Mouse (Mus musculus) stomach, embryonic 16.5 days (tissue): Measurements from ENCODE around the gene Ptprn. TPM values are rescaled to one million over a fixed set of nuclear protein-coding genes. Genes with fewer than 3 reads are reported as not detected.
A peak's percentile ranks its signal among the peaks of the same experiment; 100 is the strongest.

Experiments
- ATAC-seq: fragments of 200-750 bp; cut with Nextera tagmentation; 2 replicates; pipeline ENCODE4 v1.8.0; 2017; ENCODE audit warnings: moderate number of reproducible peaks, moderate TSS enrichment; ENCODE audit not compliant: insufficient read depth, low FRiP score
- H3K27ac ChIP-seq: fragments of 300-500 bp; sonication (generic); 2 replicates; pipeline ENCODE4 v1.5.1; 2014; ENCODE audit warnings: low read length
- H3K27me3 ChIP-seq: fragments of 300-500 bp; sonication (generic); 2 replicates; pipeline ENCODE4 v1.6.1; 2014; ENCODE audit warnings: low read length, control low read depth, mixed read lengths; ENCODE audit not compliant: control insufficient read depth, insufficient read depth
- H3K36me3 ChIP-seq: fragments of 300-500 bp; sonication (generic); 2 replicates; pipeline ENCODE4 v1.6.1; 2014; ENCODE audit warnings: low read length; ENCODE audit not compliant: control insufficient read depth, insufficient read depth
- H3K4me1 ChIP-seq: fragments of 300-500 bp; sonication (generic); 2 replicates; pipeline ENCODE4 v1.6.1; 2014; ENCODE audit warnings: low read length, control low read depth, mixed read lengths; ENCODE audit not compliant: control insufficient read depth, insufficient read depth
- H3K4me2 ChIP-seq: fragments of 300-500 bp; sonication (generic); 2 replicates; pipeline ENCODE4 v1.6.1; 2014; ENCODE audit warnings: low read depth, low read length, mixed read lengths
- H3K4me3 ChIP-seq: fragments of 300-500 bp; sonication (generic); replicated peaks from 2 replicates; pipeline ENCODE4 v1.5.1; 2014; ENCODE audit warnings: mild to moderate bottlenecking, low read length
- H3K9ac ChIP-seq: fragments of 300-500 bp; sonication (generic); 2 replicates; pipeline ENCODE4 v1.6.1; 2014; ENCODE audit warnings: low read length
- H3K9me3 ChIP-seq: fragments of 300-500 bp; sonication (generic); replicated peaks from 2 replicates; pipeline ENCODE4 v1.6.1; 2016; ENCODE audit warnings: low read length, control low read depth; ENCODE audit not compliant: control insufficient read depth
- WGBS: fragments of 180-500 bp; shearing (Covaris S2); extraction: QIAGEN DNeasy Blood & Tissue Kit; methylation state at CpG from one replicate; pipeline ENCODE4 v1.1.7; 2014; 5-methylcytosine and 5-hydroxymethylcytosine counted together
- polyA plus RNA-seq: library from polyadenylated mRNA; unstranded; fragments of >200 nt; fragmentation: Nextera tagmentation; extraction: Ambion mirVana; gene quantifications from 2 replicates; pipeline ENCODE4 v1.2.1, GENCODE M21; 2015

Ptprn gene
- polyA plus RNA-seq, 1 experiment from 2014 or later, result 2.0 TPM

DNA sequence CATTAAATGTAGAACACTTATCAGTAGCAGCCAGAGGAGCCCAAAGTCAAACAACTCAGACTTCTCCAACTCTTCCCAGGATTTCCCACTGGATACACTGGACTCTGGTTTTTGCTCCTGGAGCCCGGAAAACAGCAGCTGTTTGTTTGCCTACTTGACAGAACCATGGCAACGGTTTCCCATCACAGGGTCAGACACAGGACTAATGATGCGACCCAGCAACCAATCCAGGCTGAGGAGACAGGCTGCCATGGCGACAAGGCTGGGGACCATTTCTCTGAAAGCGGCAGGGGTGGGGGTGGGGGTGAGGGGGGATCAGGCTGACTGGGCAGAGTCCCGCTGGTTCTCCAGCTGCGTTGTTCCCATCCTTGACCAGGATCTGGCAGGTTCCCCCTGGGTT lies 25.1 kb upstream of the Ptprn start:
- Histone ChIP-seq H3K9me3 (no peaks in the 10 kb centered on the region), H3K4me3 (no peak overlapping the region), H3K9ac (no peak overlapping the region), H3K27me3 (no peaks in the 10 kb centered on the region), H3K4me1 (peaks cover 7% of the 10 kb centered on the region), H3K27ac (no peak overlapping the region), H3K4me2 (no peak overlapping the region), H3K36me3 (no peaks in the 10 kb centered on the region)
- no peak for ATAC-seq
- 11% methylated on average over 7 of the region's 7 CpGs for WGBS

DNA sequence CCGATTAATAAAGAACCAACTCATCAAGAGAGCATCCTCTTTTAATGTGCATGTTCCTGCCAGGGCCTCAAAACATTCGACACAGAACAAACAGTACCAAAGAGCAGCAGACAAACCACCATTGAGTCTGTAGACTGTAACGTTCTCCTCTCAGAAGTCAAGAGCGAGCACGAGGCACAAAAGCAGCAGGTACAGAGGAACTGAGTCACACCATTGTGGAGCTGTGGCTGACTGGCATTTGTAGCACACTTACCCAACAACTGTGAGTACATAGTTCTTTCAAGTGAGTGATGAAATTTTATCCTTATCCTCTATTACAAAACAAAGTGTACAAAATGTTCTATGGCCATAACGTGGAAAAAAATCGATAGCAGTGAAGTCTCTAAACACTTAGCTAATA lies 20.6 kb upstream of the Ptprn start:
- no peak overlapping the region for H3K27ac ChIP-seq
- H3K4me2 ChIP-seq, result no peak overlapping the region
- WGBS, result 83% methylated on average over 7 of the region's 7 CpGs
- no peaks in the 10 kb centered on the region for H3K9me3 ChIP-seq
- H3K36me3 ChIP-seq, result no peaks in the 10 kb centered on the region
- no peak overlapping the region for H3K9ac ChIP-seq
- ATAC-seq, result no peak
- H3K27me3 ChIP-seq, result no peaks in the 10 kb centered on the region
- no peak overlapping the region for H3K4me3 ChIP-seq
- H3K4me1 ChIP-seq, result no peaks in the 10 kb centered on the region

DNA sequence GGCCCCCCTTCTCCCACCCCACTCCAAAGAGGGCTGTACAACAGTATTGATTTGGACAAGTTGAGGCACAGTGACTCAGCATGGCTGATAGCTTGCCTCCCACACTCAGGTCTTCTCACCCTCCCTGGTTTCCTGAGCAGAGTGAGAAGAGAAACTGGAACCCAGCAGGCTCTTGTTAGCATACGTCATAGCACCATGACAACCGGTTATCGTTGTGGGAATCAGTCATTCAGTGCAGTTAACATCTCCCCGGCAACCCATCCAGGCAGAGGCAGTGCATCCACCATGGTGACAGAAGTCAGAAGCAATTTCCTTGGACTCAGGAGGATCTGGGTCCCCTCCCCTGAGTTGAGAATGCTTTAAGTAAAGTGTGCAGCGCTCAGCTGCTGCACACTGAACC lies 18.7 kb upstream of the Ptprn start:
- Histone ChIP-seq H3K9me3 (no peaks in the 10 kb centered on the region), H3K36me3 (no peaks in the 10 kb centered on the region), H3K27me3 (peaks cover 5% of the 10 kb centered on the region; the same call in 1 of the 2 replicates), H3K4me2 (no peak overlapping the region), H3K4me3 (no peak overlapping the region), H3K4me1 (no peaks in the 10 kb centered on the region), H3K9ac (no peak overlapping the region), H3K27ac (no peak overlapping the region)
- no peak for ATAC-seq
- WGBS, result 72% methylated on average over 5 of the region's 5 CpGs

DNA sequence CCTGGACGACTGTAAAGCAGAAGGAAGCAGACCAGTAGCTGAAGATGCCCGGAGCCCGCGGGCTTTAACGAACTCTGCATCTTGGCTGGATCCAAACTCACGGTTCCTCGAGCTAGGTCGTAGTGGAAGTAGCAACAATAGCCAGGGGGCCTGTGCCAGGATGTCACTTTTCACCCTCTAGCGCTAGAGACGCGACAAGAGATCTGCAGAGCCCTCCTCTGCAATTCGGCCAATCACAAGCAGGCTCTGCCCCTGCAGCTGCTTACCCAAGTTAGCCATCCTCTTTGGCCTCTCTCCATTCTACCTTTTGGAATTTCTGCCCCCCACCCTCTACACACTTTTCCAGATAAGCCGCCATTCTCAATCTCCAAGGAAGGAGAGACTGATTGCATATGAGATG lies 13.9 kb upstream of the Ptprn start, which contains the start of gene Resp18:
Resp18 (minus strand) TSS at position 188 of the 400 bp plus-strand sequence.
- no peak within 1 kb of the TSS for H3K4me3 ChIP-seq
- H3K9me3 ChIP-seq, result no peaks in the 10 kb centered on the region
- H3K4me2 ChIP-seq, result no peak within 1 kb of the TSS
- 5% methylated on average over 13 of the region's 13 CpGs for WGBS
- ATAC-seq, result no peak
- peaks cover 5% of the 10 kb centered on the region; the same call in 1 of the 2 replicates for H3K27me3 ChIP-seq
- no peaks in the 10 kb centered on the region for H3K4me1 ChIP-seq
- no peak within 1 kb of the TSS for H3K27ac ChIP-seq
- H3K9ac ChIP-seq, result no peak within 1 kb of the TSS
- H3K36me3 ChIP-seq, result no peaks in the 10 kb centered on the region

DNA sequence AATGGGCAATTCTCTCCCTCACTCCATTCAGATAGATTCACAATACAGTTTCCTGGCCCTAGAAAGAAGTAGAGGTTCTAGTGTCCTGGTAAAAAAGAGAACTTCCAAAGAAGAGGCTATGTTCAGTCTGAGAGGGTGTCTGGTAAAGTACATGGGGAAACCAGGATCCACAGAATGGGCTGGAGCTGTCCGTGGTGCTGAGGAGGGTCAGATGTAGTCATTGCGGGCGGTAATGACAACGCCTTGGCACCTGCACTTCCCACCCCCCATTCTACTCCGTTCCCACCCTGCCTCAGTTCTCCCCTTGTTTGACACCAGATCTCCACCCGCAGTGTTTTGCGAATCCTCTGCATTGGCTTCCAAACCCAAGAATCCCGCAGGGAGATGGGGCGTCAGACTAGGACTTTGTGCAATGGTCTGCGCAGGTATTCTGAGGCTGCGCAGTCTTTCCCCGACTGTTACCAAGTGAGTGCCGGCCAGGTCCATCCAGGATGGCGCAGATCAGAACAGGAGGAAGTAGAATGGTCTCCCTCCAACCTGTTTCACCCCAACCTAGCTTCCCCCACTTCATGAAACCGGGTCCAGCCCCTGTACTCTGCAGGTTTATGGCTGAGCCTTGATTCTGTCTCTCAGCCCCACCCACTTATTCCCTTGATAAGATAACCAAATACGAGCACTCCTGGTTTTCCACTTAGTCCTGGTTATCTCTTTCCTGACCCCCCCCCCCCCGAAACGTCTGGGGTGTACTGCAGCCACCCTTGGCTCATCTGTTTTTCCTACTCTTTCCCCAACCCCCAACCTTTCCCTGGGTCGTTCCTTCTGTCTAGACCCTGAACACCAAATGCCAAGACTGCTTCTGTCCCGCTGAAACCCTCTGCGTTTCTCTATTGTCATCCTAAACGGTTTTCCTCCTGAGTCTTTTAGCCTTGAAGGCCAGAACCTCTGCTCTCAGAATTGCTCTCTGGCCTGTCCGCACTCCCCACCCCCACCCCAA lies 13.2 kb upstream of the Ptprn start:
- 5% methylated on average over 23 of the region's 23 CpGs for WGBS
- ATAC-seq, result no peak
- Histone ChIP-seq H3K27ac (no peak overlapping the region), H3K9ac (no peak overlapping the region), H3K4me3 (no peak overlapping the region), H3K4me1 (no peaks in the 10 kb centered on the region), H3K27me3 (peaks cover 5% of the 10 kb centered on the region; the same call in 1 of the 2 replicates), H3K36me3 (no peaks in the 10 kb centered on the region), H3K9me3 (no peaks in the 10 kb centered on the region), H3K4me2 (no peak overlapping the region)

DNA sequence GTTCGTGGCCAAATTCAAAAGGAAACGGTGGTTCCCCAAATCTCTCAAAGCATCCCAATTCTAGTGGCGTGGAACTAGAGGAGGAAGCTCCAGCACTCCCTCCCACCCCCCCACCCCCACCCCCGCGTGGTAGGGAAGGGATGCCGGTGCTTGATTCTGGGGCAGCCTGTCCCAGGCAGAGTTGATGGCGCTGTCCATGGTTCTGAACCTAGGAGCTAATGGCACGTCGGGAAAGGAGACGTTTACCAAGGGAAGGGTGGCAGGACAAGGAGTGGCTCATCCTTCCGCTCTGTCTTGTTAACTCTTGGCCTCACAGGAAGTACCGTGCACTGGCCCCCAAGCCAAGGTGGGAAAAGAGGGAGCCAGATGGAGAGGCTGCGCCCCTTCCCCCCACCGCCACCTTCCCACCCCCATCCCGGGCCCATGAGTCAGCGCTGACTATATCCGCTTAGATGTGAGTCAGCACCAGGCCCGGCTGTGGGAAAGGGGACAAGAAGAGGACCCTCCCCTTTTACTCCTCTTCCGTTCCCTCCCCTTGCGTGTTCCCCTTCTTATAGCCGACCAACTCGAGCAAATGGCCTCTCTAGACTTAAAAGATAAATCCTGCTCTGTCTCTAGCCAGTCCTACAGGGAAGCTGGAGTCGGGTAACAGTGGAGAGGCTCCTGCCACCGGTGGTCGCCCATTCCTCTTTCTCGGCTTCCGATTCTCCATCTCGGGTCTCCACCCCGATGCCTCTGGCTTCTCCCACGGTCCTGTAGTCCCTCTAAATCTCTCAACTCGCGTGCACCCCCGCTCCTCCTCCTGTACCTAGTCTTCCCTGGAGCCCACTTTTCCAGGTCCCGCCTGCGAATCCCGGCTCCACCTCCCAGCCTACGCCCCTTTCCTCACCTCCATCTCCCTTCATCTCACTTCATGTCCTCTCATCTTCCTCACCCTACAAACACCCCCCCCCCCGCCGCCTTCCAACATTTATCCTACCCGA lies 1.0 kb downstream of the Ptprn start:
- H3K36me3 ChIP-seq, result no peaks in the 10 kb centered on the region
- H3K4me1 ChIP-seq, result no peaks in the 10 kb centered on the region
- no peak overlapping the region for H3K9ac ChIP-seq
- H3K9me3 ChIP-seq, result no peaks in the 10 kb centered on the region
- peak overlapping the region; percentile 10; the same call in 1 of the 2 replicates for H3K4me3 ChIP-seq
- no peak overlapping the region for H3K4me2 ChIP-seq
- peaks cover 28% of the 10 kb centered on the region for H3K27me3 ChIP-seq
- H3K27ac ChIP-seq, result no peak overlapping the region
- no peak; the same call in 1 of the 2 replicates for ATAC-seq
- 2% methylated on average over 40 of the region's 40 CpGs for WGBS

DNA sequence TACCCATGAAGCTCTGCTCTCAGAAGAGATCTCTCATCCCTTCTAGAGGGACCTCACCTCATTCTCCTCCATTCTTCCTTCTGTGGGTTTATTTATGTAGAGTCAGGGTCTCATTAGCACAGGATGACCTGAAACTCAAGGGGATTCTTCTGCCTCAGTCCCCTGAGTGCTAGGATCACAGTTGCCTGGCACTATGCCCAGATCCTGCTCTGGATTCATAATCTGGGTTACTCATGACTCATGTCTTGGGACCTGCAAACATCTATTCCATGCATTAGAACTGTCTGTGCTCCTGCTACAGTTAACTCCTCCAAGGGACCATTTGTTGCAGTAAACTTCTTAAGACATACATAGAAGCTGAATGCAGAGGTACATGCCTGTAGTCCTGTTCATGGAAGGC lies 3.0 kb downstream of the Ptprn start:
- ATAC-seq, result no peak
- no peak overlapping the region for H3K4me2 ChIP-seq
- H3K27me3 ChIP-seq, result peaks cover 28% of the 10 kb centered on the region

DNA sequence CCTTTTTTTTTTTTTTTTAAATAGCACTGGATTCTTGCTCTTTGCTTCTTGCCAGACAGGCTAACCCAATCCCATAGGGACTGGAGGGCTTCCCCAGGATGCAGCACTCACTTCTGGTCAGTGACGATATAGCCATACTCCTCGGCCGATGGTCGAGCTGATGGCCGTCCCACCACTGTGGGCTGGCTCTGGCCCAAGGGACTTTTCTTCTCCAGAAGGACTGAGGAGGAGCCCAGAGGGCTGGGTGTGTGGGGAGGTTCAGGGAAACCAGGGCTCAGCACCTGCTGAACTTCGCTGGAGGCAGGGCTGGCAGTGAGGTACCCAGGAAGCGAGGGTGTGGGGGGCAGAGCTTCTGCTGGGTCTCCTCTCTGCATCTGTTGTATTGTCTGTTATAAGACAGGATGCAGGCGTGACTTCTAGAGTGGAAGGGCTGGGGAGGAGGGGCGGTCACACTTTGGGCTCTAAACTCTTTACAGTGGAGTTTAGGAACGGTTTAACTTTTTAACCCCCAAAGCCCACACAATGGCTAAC lies 8.7 kb downstream of the Ptprn start:
- Histone ChIP-seq H3K9ac (no peak overlapping the region), H3K9me3 (no peaks in the 10 kb centered on the region), H3K36me3 (no peaks in the 10 kb centered on the region), H3K4me3 (no peak overlapping the region), H3K27me3 (no peaks in the 10 kb centered on the region), H3K27ac (no peak overlapping the region), H3K4me2 (no peak overlapping the region), H3K4me1 (0 out of 2 replicates have a peak, but pooled peaks cover 3% of the 10 kb centered on the region)
- no peak for ATAC-seq
- WGBS, result 61% methylated on average over 10 of the region's 10 CpGs

More for the DNA sequence above, 3.0 kb downstream of the Ptprn start:
- H3K36me3 ChIP-seq, result no peaks in the 10 kb centered on the region
- H3K4me3 ChIP-seq, result no peak overlapping the region
- no peak overlapping the region for H3K9ac ChIP-seq
- H3K27ac ChIP-seq, result no peak overlapping the region
- no peaks in the 10 kb centered on the region for H3K4me1 ChIP-seq
- no peaks in the 10 kb centered on the region for H3K9me3 ChIP-seq
